Mouse (Mus musculus): Measurements from ENCODE around the gene 4933416C03Rik.

4933416C03Rik gene

DNA sequence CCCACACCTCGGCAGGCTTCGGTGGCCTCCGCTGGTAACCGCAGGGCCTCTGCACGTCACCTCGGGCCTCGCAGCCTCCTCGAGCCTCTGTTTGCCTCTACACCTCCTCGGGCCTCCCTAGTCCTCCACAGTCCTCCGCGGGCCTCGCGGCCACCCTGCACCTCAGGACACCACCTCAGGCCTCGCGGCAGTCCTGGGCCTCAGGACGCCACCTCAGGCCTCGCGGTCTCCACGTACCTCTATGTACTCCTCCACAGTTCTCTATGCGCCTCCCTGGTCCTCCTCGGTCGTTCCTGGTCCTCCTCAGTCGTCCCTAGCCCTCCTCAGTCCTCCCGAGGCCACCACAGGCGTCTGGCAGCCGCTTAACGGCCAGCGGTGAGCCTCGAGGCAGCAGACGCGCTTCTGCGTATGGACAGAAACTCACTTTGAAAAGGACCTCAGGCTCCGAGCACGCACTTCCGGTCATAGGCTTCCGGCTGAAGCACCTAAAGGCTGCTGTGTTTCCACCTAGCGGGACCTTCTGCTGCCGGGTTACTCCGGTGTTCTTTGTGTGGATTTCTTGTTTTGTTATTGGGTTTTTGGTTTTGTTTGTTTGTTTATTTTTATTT is at the start of gene 4933416C03Rik:
TSS of gene 4933416C03Rik (minus strand) at position 51 of the 608 bp plus-strand sequence.
- DNase-seq (ENCODE audit: low read depth in 1 of 2, low spot score in 2 of 2), result no peak

- no peak for DNase-seq (ENCODE audit: low read depth in 1 of 2, low spot score in 2 of 2)
Measured at GRCm38 (mm10) chr10:116162338-116162737, 48.6 kb upstream of the 4933416C03Rik start.

DNA sequence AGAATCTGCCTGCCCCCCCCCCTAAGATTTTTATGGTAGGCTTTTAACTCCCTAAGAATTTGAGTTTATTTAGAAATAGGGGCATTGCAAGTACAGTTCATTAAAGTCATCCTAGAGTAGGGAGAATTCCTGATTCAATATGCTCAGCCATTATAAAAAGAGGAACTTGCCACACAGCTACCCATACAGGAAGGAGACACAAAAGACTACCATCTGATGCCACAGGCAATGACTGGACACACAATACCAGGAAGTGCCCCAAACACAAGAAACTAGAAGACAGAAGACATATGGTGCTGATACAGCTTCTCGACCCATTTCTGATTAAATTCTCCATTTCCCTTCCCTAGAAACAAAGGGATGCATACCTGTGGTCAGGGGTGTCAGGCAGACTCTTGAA is 43.0 kb upstream of the 4933416C03Rik start:
- no peak for DNase-seq (ENCODE audit: low read depth in 1 of 2, low spot score in 2 of 2)

- DNase-seq (ENCODE audit: low read depth in 1 of 2, low spot score in 2 of 2), result no peak
Measured at GRCm38 (mm10) chr10:116154707-116155106, 41.0 kb upstream of the 4933416C03Rik start.

GRCm38 (mm10) chr10:116146091-116146490 is 32.4 kb upstream of the 4933416C03Rik start:
- no peak for DNase-seq (ENCODE audit: low read depth in 1 of 2, low spot score in 2 of 2)

GRCm38 (mm10) chr10:116143684-116144083 is 30.0 kb upstream of the 4933416C03Rik start:
- no peak for DNase-seq (ENCODE audit: low read depth in 1 of 2, low spot score in 2 of 2)

DNA sequence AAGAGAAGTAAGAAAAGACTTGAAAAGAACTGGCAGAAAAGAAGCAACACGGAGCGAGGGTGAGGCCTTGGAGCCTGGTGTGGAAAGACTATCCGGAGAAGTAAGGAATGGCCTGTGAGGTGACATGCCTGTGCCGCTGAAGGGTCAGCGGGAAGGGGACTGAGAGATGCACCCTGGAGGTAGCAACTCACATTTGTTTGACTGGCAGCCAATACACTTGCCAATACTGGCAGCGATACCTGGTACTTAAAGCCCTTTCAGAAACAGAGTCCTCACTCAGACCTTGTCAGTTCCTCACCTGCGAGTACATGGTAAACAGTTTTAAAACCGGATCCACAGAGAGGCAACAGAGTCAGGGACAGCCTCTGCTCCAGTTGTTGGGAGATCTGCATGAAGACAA is 26.5 kb upstream of the 4933416C03Rik start:
- DNase-seq (ENCODE audit: low read depth in 1 of 2, low spot score in 2 of 2), result no peak

GRCm38 (mm10) chr10:116135187-116135586 is 21.5 kb upstream of the 4933416C03Rik start:
- DNase-seq (ENCODE audit: low read depth in 1 of 2, low spot score in 2 of 2), result no peak

DNA sequence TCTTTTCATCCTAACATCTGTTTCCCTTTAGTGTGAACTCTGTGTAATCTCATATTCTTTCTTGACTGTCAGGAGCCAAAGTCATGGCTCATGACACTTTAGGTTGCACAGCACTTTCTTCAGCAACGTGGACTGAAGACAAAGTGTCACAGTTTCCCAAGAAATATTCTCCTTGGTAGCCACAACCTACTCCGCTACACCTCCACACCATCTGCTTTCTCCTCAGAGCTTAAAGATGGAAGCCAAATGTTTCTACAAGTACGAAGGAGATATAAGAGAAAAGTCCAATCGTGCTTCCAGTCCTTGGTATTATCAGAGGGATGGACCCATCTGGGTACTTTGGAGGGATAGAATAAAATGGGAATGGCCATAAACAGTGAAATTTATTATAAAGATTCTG is 18.5 kb upstream of the 4933416C03Rik start:
- DNase-seq (ENCODE audit: low read depth in 1 of 2, low spot score in 2 of 2), result no peak

GRCm38 (mm10) chr10:116131223-116131622 is 17.5 kb upstream of the 4933416C03Rik start:
- DNase-seq (ENCODE audit: low read depth in 1 of 2, low spot score in 2 of 2), result no peak

GRCm38 (mm10) chr10:116130401-116130800 is 16.7 kb upstream of the 4933416C03Rik start:
- DNase-seq (ENCODE audit: low read depth in 1 of 2, low spot score in 2 of 2), result no peak

DNA sequence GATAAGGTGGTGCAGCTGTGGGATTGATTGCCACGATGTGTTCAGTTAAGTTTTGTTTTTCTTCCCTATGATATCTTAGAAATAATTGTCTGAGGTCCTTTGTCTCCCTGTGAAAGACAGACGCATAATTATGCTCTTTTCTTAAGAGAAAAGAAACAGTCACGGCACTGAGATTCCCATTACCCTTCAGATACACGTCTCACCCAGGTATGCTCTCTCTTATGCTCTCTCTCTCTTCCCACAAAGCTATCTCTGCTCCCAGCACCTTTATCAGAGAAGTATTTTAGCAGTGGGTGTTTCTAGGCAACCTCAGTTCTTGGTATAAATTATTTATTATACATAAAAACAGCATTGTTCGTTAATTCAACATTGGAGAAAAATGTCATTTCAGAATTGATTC is 11.6 kb upstream of the 4933416C03Rik start:
- no peak for DNase-seq (ENCODE audit: low read depth in 1 of 2, low spot score in 2 of 2)

DNA sequence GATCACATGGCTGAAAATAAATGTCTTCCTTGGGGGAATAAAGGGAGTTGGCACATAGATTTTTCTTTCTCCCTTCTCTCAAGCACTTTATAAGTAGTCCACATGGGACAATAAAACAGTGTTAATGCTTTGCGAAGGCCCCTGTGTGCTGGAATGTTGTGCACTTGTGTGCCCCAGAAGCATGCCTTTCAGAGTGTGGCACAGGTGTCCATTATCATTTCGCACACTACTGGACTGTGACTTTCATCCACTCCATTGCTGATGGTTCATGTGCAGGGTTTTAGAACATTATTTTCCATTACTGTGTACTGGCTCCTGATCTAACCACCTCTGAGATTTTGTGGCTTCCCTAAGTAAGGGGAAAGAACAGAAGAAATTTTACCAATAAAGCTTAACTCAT is 10.1 kb upstream of the 4933416C03Rik start:
- DNase-seq (ENCODE audit: low read depth in 1 of 2, low spot score in 2 of 2), result no peak

- DNase-seq (ENCODE audit: low read depth in 1 of 2, low spot score in 2 of 2), result no peak
Measured at GRCm38 (mm10) chr10:116121463-116121862, 7.7 kb upstream of the 4933416C03Rik start.

GRCm38 (mm10) chr10:116117060-116117459 is 3.3 kb upstream of the 4933416C03Rik start:
- DNase-seq (ENCODE audit: low read depth in 1 of 2, low spot score in 2 of 2), result no peak

- DNase-seq (ENCODE audit: low read depth in 1 of 2, low spot score in 2 of 2), result no peak
Measured at GRCm38 (mm10) chr10:116115881-116116677, 2.4 kb upstream of the 4933416C03Rik start.

- DNase-seq (ENCODE audit: low read depth in 1 of 2, low spot score in 2 of 2), result no peak
Measured at GRCm38 (mm10) chr10:116112868-116113267, 849 bp downstream of the 4933416C03Rik start.

DNA sequence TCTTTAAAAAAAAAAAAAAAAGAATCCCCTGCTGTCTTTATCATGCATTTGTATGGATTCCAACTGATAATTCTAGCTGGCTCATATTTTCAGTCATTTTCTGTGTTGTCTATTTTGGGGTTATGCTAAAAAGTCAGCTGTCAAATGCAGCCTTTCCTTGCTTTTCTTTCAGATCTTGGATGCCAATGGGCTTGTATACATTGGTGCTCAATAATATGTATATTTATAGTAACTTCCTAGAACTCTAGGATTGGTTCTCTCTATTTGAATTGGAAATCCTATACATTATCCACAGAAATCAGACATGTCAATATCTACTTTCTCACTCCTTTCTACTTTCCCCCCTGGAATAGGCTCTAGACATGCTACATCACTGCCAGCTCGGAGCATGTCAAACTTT is 5.0 kb downstream of the 4933416C03Rik start:
- DNase-seq (ENCODE audit: low read depth in 1 of 2, low spot score in 2 of 2), result no peak

DNA sequence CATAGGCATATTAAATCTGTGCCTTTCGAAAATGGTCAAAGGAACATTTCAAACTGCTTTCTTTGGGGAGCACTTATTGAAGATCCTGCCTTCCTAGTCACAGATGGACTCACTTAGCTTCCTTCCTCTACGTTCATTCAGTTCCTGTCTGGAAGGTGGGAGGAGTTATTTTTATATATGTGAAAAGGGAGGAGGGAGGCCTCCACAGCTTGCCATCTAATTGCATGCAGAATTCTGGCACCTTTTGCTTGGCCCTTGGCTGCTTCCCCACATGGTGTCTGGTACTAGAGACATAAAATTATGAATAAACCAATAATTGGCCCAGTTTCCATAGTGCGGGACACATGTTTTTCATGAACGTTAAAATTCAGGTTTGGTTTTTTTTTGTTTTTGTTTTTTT is 5.5 kb downstream of the 4933416C03Rik start:
- no peak for DNase-seq (ENCODE audit: low read depth in 1 of 2, low spot score in 2 of 2)

DNA sequence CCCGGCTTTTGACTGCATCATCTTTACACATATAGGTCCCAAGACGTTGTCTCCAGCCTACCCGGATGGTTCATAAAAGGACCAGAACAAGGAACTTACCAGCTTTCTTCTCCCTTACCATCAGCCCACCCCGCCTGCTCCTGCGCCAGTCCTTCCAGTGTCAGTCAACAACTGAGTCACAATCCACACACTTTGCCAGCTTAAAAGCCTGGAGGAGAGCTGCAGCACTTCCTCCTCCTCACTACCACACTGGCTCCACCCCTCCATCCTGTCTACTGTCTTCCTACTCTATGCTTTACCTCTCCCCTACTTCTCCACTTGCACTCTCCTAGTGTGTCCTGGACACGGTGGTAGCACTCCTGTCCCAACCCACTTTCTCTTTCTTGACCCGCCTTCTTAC is 15.2 kb downstream of the 4933416C03Rik start:
- DNase-seq (ENCODE audit: low read depth in 1 of 2, low spot score in 2 of 2), result no peak

DNA sequence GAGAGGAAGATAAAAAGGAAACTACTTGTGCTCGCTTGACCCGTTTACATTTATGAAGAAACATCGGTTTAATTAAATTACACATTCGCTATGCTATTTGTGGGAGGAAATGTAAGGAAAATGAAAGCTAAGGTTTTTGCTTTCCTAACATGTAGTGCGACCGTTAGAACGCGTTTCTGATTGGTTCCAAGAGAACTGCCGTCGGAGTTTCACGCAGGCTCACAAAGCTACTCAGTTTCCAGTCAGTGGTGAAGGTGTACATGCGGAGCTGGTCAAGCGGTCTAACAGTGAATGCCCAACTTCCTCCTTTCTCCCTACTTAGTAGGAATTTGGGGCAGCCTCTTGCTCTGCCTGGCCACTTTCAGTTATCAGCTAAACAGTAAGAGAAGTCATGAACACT is 17.3 kb downstream of the 4933416C03Rik start:
- DNase-seq (ENCODE audit: low read depth in 1 of 2, low spot score in 2 of 2), result no peak

- DNase-seq (ENCODE audit: low read depth in 1 of 2, low spot score in 2 of 2), result no peak
Measured at GRCm38 (mm10) chr10:116083965-116084364, 29.8 kb downstream of the 4933416C03Rik start.

- no peak for DNase-seq (ENCODE audit: low read depth in 1 of 2, low spot score in 2 of 2)
Measured at GRCm38 (mm10) chr10:116080841-116081240, 32.9 kb downstream of the 4933416C03Rik start.

All from monocyte, adult 2 months (primary cell).